8 mouse cellular contexts compared by ENCODE assay signal in genomic region chr16:93938400-93938846, GRCm38 (mm10). TPM values are rescaled to one million over a fixed set of nuclear protein-coding genes. Genes with fewer than 3 reads are reported as not detected.
DNase-seq lines count a peak whose midpoint lies in the region; ATAC-seq lines count a peak whose summit lies in the region.

No protein-coding gene starts in this region.

- 7% methylated on average over 16 of the region's 16 CpGs for WGBS in kidney, embryonic 16.5 days
- WGBS in liver, embryonic 15.5 days (ENCODE audit: insufficient replicate concordance): 5% methylated on average over 16 of the region's 16 CpGs
- 17% methylated on average over 16 of the region's 16 CpGs for WGBS in neural tube, embryonic 11.5 days

- no peaks in the 10 kb centered on the region for H3K9me3 ChIP-seq in kidney, embryonic 16.5 days (ENCODE audit: low read length)
- H3K9me3 ChIP-seq in liver, embryonic 15.5 days (replicated peaks): no peaks in the 10 kb centered on the region
- H3K9me3 ChIP-seq in neural tube, embryonic 11.5 days (ENCODE audit: control insufficient read depth, low read length): no peaks in the 10 kb centered on the region

- no peak overlapping the region for H3K9ac ChIP-seq in kidney, embryonic 16.5 days (replicated peaks; ENCODE audit: low read length)
- H3K9ac ChIP-seq in liver, embryonic 15.5 days: 0 out of 2 replicates have a peak overlapping the region, but pooled peaks have one; percentile 27
- H3K9ac ChIP-seq in neural tube, embryonic 11.5 days (ENCODE audit: low read length): no peak overlapping the region

- peak; percentile 52 for ATAC-seq in activated CD4-positive, CD25-positive, alpha-beta regulatory T cell, adult 4 months
- peak; percentile 48 for ATAC-seq in common myeloid progenitor, adult 5-6 weeks (replicated peaks; ENCODE audit: low read depth, poor library complexity, severe bottlenecking)
- peak; percentile 70 for ATAC-seq in granulocyte monocyte progenitor cell, adult 5-6 weeks (replicated peaks; ENCODE audit: poor library complexity, severe bottlenecking)
- ATAC-seq in kidney, embryonic 16.5 days (ENCODE audit: low FRiP score, low TSS enrichment): no peak
- no peak for ATAC-seq in liver, embryonic 15.5 days (ENCODE audit: insufficient read depth)
- ATAC-seq in neural tube, embryonic 11.5 days (ENCODE audit: insufficient read depth, low FRiP score, low TSS enrichment): no peak

- no peak overlapping the region for H3K27ac ChIP-seq in kidney, embryonic 16.5 days (ENCODE audit: low read length)
- H3K27ac ChIP-seq in liver, embryonic 15.5 days (replicated peaks): no peak overlapping the region
- H3K27ac ChIP-seq in neural tube, embryonic 11.5 days (ENCODE audit: low read depth, low read length): no peak overlapping the region

- H3K4me3 ChIP-seq in kidney, embryonic 16.5 days (ENCODE audit: low read length): peak overlapping the region; percentile 43
- peak overlapping the region; percentile 47 for H3K4me3 ChIP-seq in liver, embryonic 15.5 days (replicated peaks)
- H3K4me3 ChIP-seq in neural tube, embryonic 11.5 days (ENCODE audit: low read depth, low read length): no peak overlapping the region

- DNase-seq in B cell, adult 2 months: peak; percentile 80 to 81
- peak; percentile 82 for DNase-seq in neural tube, embryonic 11.5 days (ENCODE audit: low spot score)
- DNase-seq in thymus, postnatal 0 days (ENCODE audit: low spot score): peak; percentile 64

- peaks cover 43% of the 10 kb centered on the region for H3K27me3 ChIP-seq in kidney, embryonic 16.5 days (ENCODE audit: insufficient read depth, low read length)
- H3K27me3 ChIP-seq in liver, embryonic 15.5 days: peaks cover 28% of the 10 kb centered on the region
- peaks cover 13% of the 10 kb centered on the region; the same call in 1 of the 2 replicates for H3K27me3 ChIP-seq in neural tube, embryonic 11.5 days (ENCODE audit: control insufficient read depth, insufficient read depth, low read length)

- peak overlapping the region; percentile 56 for H3K4me2 ChIP-seq in kidney, embryonic 16.5 days (replicated peaks; ENCODE audit: low read depth, low read length)
- peak overlapping the region; percentile 66 for H3K4me2 ChIP-seq in liver, embryonic 15.5 days
- peak overlapping the region; percentile 40 for H3K4me2 ChIP-seq in neural tube, embryonic 11.5 days (ENCODE audit: low read depth)

- peaks cover 4% of the 10 kb centered on the region; the same call in 1 of the 2 replicates for H3K4me1 ChIP-seq in kidney, embryonic 16.5 days (ENCODE audit: insufficient read depth, low read length)
- H3K4me1 ChIP-seq in liver, embryonic 15.5 days (replicated peaks): 0 out of 2 replicates have a peak, but pooled peaks cover 8% of the 10 kb centered on the region
- no peaks in the 10 kb centered on the region for H3K4me1 ChIP-seq in neural tube, embryonic 11.5 days (ENCODE audit: control insufficient read depth, insufficient read depth, low read length)

- H3K36me3 ChIP-seq in kidney, embryonic 16.5 days (ENCODE audit: insufficient read depth, low read length): no peaks in the 10 kb centered on the region
- no peaks in the 10 kb centered on the region for H3K36me3 ChIP-seq in liver, embryonic 15.5 days (replicated peaks)
- no peaks in the 10 kb centered on the region for H3K36me3 ChIP-seq in neural tube, embryonic 11.5 days (ENCODE audit: control insufficient read depth, insufficient read depth, low read length)

RNA-seq across cellular contexts. Expression of gene Chaf1b, which starts 54.7 kb away (rescaled TPM):
- polyA plus RNA-seq in activated CD4-positive, CD25-positive, alpha-beta regulatory T cell, adult 4 months (2017; shearing (Covaris generic)): 10 to 100 TPM; 28.1 to 36.2 TPM
- total RNA-seq in common myeloid progenitor, adult 5-6 weeks (2017): 68.7 and 85.7 TPM in 2 replicates
- total RNA-seq in granulocyte monocyte progenitor cell, adult 5-6 weeks (2014; fragmentation: Nextera tagmentation): 50.8 and 68.0 TPM in 2 replicates
- 50.6 and 73.7 TPM in 2 replicates for total RNA-seq in granulocyte monocyte progenitor cell, adult 5-6 weeks (2017)
- polyA plus RNA-seq in kidney, embryonic 16.5 days (2015; fragmentation: Nextera tagmentation; extraction: Ambion mirVana): 70.3 and 72.1 TPM in 2 replicates
- polyA plus RNA-seq in liver, embryonic 15.5 days (2015; fragmentation: Nextera tagmentation; extraction: Ambion mirVana): 40.1 and 40.3 TPM in 2 replicates
- 80.9 and 87.2 TPM in 2 replicates for polyA plus RNA-seq in neural tube, embryonic 11.5 days (2014; fragmentation: Nextera tagmentation; extraction: Ambion mirVana)
- 70.7 and 77.5 TPM in 2 replicates for polyA plus RNA-seq in thymus, postnatal 0 days (2015; fragmentation: Nextera tagmentation; extraction: Ambion mirVana)

Comparison
In these comparisons a context has a peak if more than half of its experiments do, and no peak if none do; other contexts are left out.
1. ATAC-seq: peak in activated CD4-positive, CD25-positive, alpha-beta regulatory T cell, adult 4 months (single experiment), common myeloid progenitor, adult 5-6 weeks (single experiment) and granulocyte monocyte progenitor cell, adult 5-6 weeks (single experiment); none in kidney, embryonic 16.5 days (single experiment), liver, embryonic 15.5 days (single experiment) and neural tube, embryonic 11.5 days (single experiment).
2. Peak in every context shown above with its lines, with median percentiles within 50 percentile points of each other: DNase-seq and H3K4me2 ChIP-seq.